Mouse (Mus musculus) ES-Bruce4 (cell line): ENCODE results near the gene Dnajb13.

ENCODE experiments used
- CTCF ChIP-seq: IDR thresholded peaks from one replicate; pipeline ENCODE4 v1.8.1; 2011; ENCODE audit warnings: low read depth, low read length
- EP300 ChIP-seq: IDR thresholded peaks from 2 replicates; pipeline ENCODE4 v1.6.1; 2011; ENCODE audit warnings: low read depth, low read length; ENCODE audit not compliant: insufficient read depth
- POLR2A ChIP-seq: IDR thresholded peaks from one replicate; pipeline ENCODE4 v1.8.1; 2011; ENCODE audit warnings: low read length; ENCODE audit not compliant: insufficient read depth

DNA sequence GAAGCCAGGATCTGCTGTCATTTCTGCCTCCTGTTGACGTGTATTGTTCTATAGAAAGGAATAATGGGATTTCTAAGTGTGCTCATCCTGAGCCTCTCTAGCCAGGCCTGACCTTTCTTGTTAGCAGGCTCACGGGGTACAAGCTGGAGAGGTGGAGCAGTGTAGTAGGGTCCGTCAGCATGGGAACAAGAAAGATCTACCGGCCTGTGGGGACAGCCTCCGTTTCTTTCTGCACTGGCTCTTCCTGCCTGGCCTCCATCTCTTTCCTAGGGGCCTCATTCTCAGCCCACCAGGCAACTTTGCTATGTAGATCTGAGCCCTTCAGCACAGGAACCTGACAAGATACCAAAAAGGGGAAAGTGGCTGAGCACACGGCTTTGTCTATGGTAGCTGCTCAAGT is 46.0 kb downstream of the Dnajb13 start:
- TF ChIP-seq CTCF (no peak), EP300 (no peak), POLR2A (no peak)
